Mouse (Mus musculus) MEL-GATA-1-ER (cell line): ENCODE results near the gene Hoxa4.

Experiments
- DNase-seq: peaks from one replicate; pipeline ENCODE4 v3.0.0-alpha.2; 2012; ENCODE audit warnings: low read depth; ENCODE audit errors: extremely low read depth

The Hoxa4 gene

DNA sequence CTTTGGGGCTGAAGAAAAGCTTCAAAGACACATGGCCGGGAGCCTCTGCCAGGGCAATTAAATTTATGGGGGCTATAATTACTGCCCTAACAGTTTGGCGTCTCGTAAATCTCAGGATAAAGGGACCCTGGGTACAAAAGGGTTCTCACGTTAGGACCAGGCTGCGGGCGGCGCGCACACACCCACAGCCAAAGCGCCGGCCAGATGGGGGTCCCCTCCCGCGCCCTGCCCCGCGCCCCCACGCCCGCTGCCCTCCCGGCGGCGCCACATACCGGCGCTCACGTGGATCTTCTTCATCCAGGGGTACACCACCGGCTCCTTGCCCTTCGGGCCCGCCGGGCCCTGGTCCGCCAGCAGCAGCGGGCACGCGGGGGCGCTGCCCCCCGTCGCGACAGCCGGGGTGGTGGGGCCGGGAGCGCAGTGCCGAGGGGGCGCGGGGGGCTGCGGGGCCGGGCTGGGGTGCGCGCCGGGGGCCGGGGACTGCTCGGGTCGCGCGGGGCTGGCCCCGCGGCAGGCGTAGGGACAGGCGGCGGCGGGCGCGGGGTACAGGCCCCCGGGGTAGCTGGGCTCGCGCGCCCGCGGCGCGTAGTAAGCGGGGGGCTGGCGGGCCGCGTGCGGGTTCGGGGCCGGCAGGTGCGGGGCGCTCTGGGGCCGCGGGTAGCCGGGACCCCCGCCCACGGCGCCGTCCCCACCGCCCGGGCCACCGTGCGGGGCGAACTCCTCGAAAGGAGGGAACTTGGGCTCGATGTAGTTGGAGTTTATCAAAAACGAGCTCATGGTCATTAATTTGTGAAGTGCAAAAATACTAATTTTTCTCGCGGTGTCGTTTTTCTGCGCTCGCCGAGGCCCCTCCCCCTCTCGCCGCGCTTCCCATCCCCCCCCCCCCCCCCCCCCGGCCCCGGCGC lies at the start of gene Hoxa4:
Gene Hoxa4 (minus strand): TSS at position 848 of the 905 bp plus-strand sequence.
- no peak for DNase-seq

DNA sequence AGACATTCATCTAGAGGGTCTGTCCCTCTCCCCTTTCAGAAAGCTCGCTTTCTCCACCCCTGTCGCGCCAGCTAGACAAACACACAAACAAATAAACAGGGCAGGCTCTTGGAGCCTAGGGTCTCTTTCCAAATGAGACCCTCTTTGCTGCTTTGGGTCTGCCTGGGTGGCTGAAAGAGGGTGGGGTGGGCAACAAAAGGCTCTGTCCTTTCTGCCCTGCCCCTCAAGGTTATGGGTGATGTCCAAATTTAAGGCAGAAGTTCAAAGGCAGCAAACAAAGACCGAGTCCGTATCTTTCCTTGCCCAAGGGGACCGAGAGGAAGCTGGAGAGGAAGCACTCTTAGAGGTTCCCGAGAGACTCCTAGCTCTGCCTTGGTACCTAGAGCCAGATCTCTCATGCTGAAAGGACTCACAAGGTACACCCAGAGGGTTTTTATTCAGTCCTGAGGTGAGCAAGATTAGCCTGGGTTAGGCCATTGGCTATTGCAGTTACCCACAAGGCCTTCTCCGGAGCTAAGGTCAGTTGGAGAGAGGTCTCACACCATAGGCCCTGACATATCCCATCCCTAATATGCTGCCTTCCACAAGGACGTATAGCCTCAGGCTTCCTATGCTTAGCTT lies 49.6 kb upstream of the Hoxa4 start:
- no peak for DNase-seq

GRCm38 (mm10) chr6:52240389-52241000 lies 48.9 kb upstream of the Hoxa4 start, which contains the start of gene Hoxa10:
Gene Hoxa10 (minus strand): TSS chr6:52240854.
- no peak for DNase-seq

DNA sequence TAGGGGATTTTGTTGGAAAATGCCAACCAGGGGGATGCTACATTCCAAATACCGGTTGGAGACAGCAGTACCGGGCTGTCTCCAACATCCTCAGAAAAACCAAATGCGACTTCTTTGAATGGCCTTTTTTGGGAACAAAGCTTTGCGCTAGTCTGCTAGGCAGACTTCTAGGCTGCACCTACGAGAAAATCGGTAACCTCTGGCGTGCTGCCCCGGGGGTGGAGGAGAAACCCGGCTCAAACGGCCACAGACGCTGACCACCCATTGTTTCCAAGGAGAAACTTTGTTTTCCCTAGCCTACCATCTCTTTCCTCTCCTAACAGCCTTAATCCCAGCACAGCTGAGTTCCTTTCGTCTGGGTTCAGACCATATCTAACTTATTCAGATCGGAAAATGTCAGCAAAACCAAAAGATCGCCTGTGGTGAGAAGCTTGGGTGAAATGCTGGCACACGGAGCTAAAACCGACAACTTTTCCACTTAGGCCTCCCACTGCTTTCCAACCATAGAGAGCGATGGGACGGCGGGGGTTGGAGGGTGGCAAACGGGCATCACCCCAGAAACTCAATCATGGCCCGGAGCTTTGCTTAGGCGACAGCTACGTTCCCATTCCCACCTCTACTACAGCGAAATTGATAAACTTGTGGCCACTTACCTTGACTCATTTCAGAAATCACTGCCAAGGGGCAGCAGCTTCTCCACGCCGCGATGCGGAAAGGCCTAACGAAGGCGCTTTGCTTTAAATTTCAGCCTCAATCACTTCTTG lies 48.3 kb upstream of the Hoxa4 start:
- no peak for DNase-seq

- DNase-seq: no peak
Observed at GRCm38 (mm10) chr6:52238976-52239375, 47.4 kb upstream of the Hoxa4 start.

GRCm38 (mm10) chr6:52238155-52238545 lies 46.6 kb upstream of the Hoxa4 start:
- DNase-seq: no peak

DNA sequence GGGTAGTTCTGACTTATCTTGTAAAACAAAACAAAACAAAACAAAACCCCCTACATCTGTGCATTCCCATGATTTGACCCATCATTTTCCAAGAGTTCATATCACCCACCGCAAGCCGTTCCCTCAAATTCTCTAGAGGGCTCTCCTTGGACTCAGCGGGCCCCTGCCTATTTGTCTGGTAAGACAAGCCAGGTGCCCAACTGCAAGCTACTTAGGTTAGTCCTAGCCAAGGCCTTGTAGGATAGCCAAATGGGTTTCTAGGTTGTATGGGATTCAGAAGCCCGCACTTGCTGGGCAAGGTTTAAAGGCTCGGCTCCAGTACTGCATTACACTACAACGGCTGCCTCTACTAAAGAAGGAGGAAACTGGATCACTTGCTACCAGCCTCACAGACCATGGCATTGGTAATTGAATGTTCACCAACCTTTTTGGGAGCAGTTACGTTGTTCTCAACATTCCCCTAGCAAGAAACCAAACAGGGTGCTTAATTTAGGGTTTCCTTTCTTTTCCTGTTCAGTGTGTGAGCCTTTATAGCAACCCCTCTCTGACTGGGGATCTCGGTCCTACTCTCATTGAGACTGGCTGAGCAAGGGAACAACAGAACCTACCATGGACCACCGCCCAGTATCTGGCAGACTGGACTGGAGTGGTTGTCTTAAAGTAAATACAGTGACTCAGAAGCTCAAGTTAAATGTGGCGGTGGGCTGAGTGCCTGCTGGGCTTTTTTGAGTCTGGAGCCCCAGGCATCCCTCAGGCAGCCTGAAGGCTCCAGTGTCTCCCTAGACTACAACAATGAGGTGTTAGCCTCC lies 46.0 kb upstream of the Hoxa4 start:
- DNase-seq: no peak

DNA sequence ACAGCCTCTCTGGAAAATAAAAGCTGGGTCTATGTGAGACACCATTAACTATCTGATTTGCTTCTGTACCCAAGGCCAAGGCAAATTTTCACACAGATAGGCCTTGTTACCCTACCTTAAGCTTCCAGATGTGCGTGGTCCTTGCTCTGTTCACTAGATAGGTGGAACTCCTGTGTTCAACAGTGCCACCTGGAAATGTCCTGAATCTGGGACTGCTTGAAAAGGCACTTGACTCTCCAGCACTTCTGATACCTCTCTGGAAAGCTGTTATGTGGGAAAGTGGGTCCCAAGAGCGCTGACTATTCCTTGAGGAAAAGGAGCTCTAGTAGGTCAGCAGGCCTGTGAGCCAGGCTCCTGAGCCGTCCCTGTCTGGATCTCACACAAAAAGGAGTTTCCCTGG lies 45.3 kb upstream of the Hoxa4 start:
- DNase-seq: no peak

GRCm38 (mm10) chr6:52235866-52236265 lies 44.3 kb upstream of the Hoxa4 start:
- no peak for DNase-seq

- no peak for DNase-seq
Observed at GRCm38 (mm10) chr6:52235267-52235666, 43.7 kb upstream of the Hoxa4 start.

GRCm38 (mm10) chr6:52234428-52235140 lies 43.0 kb upstream of the Hoxa4 start:
- no peak for DNase-seq

DNA sequence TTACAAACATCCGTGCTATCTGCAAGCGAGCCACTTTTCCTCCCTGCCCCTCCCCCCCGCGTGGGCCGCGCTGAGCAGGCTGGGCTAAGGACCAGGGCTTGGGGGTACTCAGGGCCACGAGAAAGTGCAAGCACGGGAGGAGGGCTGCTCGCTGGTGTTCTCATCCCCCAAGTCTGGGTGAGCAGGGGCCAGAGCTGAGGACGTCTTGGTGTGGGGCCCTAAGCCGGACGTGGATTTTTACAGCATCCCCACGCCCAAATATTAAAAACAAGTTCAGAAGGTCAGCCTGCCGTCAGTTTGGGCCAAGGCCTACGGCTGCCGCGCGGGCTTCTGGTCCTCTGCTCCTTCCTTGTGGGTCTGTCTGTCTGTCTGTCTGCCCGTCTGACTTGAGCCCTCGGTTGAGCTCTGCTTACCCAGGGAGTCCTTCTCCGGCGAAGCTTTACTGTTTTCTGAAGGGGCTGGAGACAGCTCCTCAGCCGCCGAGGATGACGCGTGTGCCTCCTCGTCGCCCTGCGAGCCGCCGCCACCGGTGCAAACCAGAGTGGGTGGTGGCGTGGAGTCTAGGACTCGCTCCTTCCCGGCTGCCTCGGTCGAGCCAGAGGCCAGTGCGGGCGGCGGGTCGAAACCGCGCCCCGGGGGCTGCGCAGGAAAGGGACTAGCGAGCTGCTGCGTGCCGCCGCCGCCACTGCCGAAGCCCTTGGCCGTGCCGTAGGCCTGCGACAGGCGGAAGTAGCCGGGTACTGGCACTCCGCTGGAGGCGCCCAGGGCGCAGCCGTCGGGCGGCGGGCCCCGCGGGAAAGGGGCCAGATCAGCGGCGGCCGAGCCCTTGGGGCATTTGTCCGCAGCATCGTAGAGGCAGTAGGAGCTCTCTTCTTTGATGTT lies 42.2 kb upstream of the Hoxa4 start:
- DNase-seq: no peak

DNA sequence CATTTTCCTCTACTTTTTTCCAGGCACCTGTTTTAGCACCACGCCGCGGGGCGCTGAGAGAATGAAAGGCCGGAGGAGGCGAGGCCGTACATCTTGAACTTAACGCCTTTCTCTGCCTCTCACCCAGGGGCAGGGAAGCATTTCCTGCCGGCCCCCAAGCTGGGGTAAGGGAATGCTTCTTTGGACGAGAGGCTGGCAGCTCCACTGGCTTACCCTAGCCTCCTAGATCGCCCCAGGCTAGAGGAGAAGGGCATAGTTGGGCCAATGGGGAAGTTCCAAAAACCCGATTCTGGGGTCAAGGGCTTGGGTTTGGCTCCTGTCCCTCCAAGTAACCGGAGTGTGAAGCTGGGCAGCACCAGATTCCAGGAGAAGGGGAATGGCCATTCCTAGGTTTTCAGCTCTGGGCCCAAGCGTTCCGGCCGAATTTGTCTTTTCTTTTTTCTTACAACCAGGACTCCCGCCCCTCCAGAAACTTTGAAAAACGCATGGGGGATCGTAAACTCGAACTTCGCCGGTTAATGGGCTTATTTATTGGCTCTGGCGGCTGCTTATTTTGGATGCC lies 41.5 kb upstream of the Hoxa4 start:
- no peak for DNase-seq

GRCm38 (mm10) chr6:52232568-52232965 lies 41.0 kb upstream of the Hoxa4 start:
- no peak for DNase-seq

DNA sequence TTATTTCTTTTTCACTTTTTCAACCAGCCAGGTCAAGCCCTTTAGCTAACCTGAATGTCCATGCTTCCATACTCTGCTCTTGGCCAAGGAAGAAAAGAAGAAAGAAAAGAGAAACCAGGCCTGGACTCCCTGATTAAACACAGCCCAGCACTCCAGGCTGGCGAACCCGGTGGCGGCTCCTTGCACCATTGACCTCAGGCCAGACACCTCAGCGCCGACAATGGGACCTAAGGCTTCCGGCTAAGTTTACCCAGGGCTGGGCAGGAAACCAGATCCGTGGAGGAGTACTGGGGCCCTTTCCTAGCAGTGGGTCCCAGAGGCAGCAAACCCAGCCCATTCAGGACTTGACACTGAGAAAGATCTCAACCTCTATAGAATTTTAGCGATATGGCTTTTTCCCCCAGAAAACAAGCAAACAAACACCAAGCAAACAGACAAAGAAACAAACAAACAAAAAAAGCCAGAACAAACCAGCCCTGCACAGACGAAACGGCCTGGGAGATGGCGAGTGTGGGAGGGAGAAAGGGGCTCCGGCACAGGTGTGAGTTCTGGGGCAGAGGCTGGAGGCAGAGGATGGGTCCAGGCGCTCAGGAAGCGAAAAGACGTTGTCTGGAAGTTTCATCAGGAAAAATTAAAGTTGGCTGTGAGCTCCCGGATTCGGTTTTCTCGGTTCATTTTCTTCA lies 40.5 kb upstream of the Hoxa4 start:
- no peak for DNase-seq

- no peak for DNase-seq
Observed at GRCm38 (mm10) chr6:52230516-52231165, 39.1 kb upstream of the Hoxa4 start, which contains the start of gene Hoxa9. Gene Hoxa9 (minus strand): TSS chr6:52231089.

DNA sequence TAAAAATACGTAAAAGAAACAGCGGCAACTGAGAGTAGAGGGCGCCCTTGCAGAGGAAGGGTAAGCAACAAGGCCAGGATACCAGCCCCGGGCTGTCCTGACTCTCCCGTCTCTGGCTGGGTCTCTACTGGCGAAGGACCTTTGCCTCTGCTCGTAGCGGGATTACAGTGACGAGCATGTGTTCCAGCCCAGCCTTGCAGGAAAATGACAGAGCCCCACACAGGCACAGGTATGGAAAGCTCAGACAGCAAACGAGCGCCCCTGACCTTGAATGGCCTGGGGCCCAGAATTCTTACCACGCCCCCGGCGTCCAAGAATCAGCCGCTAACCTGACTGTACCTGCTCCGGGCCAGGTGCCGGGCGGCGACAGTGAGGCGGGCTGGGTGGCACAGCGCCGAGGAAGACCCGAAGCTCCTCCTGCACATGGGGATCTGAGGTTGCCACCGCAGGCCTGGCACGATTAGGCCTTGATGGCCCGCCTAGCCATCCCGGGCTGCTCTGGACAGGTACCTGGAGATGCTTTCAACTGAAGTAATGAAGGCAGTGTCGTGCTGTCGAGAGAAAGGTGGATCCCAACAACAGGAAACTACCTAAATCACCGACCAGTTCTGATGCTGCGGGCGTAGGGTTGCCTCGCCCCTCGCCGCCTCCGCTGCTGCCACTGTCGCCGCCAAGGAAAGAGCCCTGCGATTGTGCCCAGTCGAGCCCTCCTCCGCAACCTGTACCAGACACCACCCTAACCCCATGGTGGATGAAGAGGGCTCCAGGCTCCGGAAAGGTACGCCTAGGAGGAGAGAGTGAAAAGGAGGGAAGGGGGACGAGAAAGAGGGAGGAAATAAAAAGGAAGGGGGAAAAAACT lies 38.2 kb upstream of the Hoxa4 start:
- DNase-seq: no peak
